Mouse (Mus musculus) stomach, embryonic 15.5 days (tissue): ENCODE measurements around the gene Ampd2. TPM values are rescaled to one million over a fixed set of nuclear protein-coding genes. Genes with fewer than 3 reads are reported as not detected.

Source experiments
- ATAC-seq: fragments of 200-750 bp; cut with Nextera tagmentation; 2 replicates; pipeline ENCODE4 v1.8.0; 2017; ENCODE audit warnings: low read depth, moderate number of reproducible peaks, moderate TSS enrichment; ENCODE audit not compliant: insufficient read depth, low FRiP score
- H3K27ac ChIP-seq: fragments of 300-500 bp; sonication (generic); 2 replicates; pipeline ENCODE4 v1.5.1; 2015; ENCODE audit warnings: mild to moderate bottlenecking, inconsistent platforms
- H3K27me3 ChIP-seq: fragments of 300-500 bp; sonication (generic); replicated peaks from 2 replicates; pipeline ENCODE4 v1.6.1; 2015; ENCODE audit warnings: inconsistent platforms
- H3K36me3 ChIP-seq: fragments of 300-500 bp; sonication (generic); 2 replicates; pipeline ENCODE4 v1.6.1; 2015; ENCODE audit warnings: inconsistent platforms
- H3K4me1 ChIP-seq: fragments of 300-500 bp; sonication (generic); 2 replicates; pipeline ENCODE4 v1.6.1; 2015; ENCODE audit warnings: inconsistent platforms
- H3K4me2 ChIP-seq: fragments of 300-500 bp; sonication (generic); 2 replicates; pipeline ENCODE4 v1.6.1; 2015; ENCODE audit warnings: mild to moderate bottlenecking, inconsistent platforms
- H3K4me3 ChIP-seq: fragments of 300-500 bp; sonication (generic); replicated peaks from 2 replicates; pipeline ENCODE4 v1.5.1; 2015; ENCODE audit warnings: inconsistent platforms
- H3K9ac ChIP-seq: fragments of 300-500 bp; sonication (generic); 2 replicates; pipeline ENCODE4 v1.6.1; 2015; ENCODE audit warnings: inconsistent platforms
- H3K9me3 ChIP-seq: fragments of 300-500 bp; sonication (generic); 2 replicates; pipeline ENCODE4 v1.6.1; 2016; ENCODE audit warnings: inconsistent platforms
- WGBS: fragments of 180-500 bp; shearing (Covaris S2); methylation state at CpG from one replicate; pipeline ENCODE4 v1.1.7; 2015; 5-methylcytosine and 5-hydroxymethylcytosine counted together
- polyA plus RNA-seq: library from polyadenylated mRNA; unstranded; fragments of >200 nt; fragmentation: Nextera tagmentation; extraction: Ambion mirVana; gene quantifications from 2 replicates; pipeline ENCODE4 v1.2.1, GENCODE M21; 2015

Ampd2 gene
- polyA plus RNA-seq, 1 experiment from 2014 or later: 49.0 TPM

DNA sequence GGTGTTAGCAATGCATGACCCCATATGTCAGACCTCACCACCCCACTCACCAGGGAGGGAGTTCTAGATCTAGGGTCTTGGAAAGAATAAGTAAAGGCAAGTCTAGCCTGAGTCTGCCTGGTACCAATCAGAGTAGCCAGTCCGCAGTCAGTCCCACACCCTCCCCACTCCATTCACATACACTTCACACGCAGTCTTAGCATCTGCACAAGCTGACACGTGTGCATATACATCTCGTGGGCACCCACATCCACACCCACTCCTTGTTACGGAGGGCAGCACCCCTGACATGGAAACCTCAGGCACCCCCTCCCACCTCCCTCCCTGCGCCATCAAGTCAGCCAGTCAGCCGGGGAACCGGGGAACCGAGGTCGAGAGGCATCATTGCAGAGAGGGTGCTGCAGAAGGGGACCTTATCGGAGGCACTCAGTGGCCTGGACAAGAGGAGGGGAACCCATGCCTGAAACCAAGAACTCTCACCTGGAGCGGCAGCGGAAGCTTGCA lies 1.6 kb downstream of the Ampd2 start:
- H3K4me3 ChIP-seq: peak overlapping the region; percentile 60
- no peaks in the 10 kb centered on the region for H3K9me3 ChIP-seq
- peaks cover 43% of the 10 kb centered on the region for H3K4me1 ChIP-seq
- H3K9ac ChIP-seq: peak overlapping the region; percentile 40; the same call in 1 of the 2 replicates
- peak overlapping the region; percentile 96 for H3K27ac ChIP-seq
- H3K36me3 ChIP-seq: peaks cover 5% of the 10 kb centered on the region; the same call in 1 of the 2 replicates
- H3K27me3 ChIP-seq: no peaks in the 10 kb centered on the region
- peak overlapping the region; percentile 95 for H3K4me2 ChIP-seq
- ATAC-seq: peak; percentile 3; the same call in 1 of the 2 replicates
- WGBS: 8% methylated on average over 13 of the region's 13 CpGs

DNA sequence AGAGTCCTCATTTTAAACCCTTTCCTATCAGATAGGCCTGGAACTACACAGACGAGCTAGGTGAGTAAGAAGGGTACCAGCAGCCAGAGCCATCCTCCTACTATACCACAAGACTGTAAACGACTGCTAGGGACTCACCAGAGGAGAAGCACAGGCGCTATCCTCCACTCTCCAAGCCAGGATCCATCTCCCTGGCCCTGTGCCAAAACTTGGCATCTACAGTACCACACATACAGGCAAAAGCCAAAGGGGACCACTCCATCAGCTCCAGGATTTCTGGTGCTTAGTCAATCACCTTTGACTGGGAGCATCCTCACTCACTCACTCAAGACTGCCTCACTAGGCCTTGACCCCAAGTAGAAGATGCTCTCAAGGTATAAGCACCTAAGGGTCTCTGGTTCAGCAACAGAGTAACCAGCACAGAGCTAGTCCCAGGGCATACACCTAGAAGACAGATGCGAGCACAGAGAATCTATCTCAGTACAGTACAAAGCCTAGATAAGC lies 2.5 kb downstream of the Ampd2 start:
- WGBS: 66% methylated on average over 4 of the region's 4 CpGs
- peak overlapping the region; percentile 95 for H3K4me2 ChIP-seq
- H3K9ac ChIP-seq: no peak overlapping the region

GRCm38 (mm10) chr3:108083161-108083560 lies 3.3 kb downstream of the Ampd2 start:
- Histone ChIP-seq H3K4me3 (no peak overlapping the region), H3K9me3 (no peaks in the 10 kb centered on the region), H3K4me1 (peaks cover 33% of the 10 kb centered on the region), H3K4me2 (no peak overlapping the region), H3K9ac (no peak overlapping the region), H3K27me3 (no peaks in the 10 kb centered on the region), H3K27ac (no peak overlapping the region), H3K36me3 (peaks cover 19% of the 10 kb centered on the region; the same call in 1 of the 2 replicates)
- no peak for ATAC-seq
- WGBS: 46% methylated on average over 2 of the region's 2 CpGs

More for the DNA sequence above, 2.5 kb downstream of the Ampd2 start:
- no peaks in the 10 kb centered on the region for H3K27me3 ChIP-seq
- no peak overlapping the region for H3K27ac ChIP-seq
- peak overlapping the region; percentile 60; the same call in 1 of the 2 replicates for H3K4me3 ChIP-seq
- H3K36me3 ChIP-seq: peaks cover 13% of the 10 kb centered on the region; the same call in 1 of the 2 replicates
- peaks cover 38% of the 10 kb centered on the region for H3K4me1 ChIP-seq
- H3K9me3 ChIP-seq: no peaks in the 10 kb centered on the region
- no peak for ATAC-seq

DNA sequence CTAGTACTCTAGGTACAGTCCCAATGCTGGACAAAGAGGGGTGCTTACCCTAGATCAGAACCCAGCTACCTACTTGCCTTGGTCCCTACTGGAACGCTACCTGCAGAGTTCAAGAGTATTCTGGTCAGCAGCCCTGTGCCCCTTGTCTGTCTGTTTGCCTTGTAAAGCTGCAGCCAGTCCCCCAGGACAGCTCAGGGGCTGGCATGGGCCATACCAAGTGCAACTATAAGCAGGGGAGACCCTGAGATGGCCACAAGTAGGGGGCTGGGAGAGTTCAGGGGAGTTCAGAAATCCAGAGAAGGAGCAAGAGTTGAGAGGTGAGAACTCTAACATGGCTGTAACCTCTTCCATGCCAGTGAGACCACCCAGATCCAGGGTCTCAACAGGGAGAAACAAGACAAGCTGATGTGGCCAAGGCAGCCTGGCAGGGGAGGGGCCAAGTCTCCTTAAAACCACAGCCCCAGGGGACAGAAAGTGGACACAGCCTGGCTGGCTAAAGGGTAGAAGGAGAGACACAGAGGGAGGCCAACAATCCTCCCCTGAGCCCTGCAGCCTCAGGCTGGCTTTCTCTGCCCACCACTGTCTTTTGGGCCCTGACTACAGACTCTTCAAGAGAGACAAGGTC lies 4.1 kb downstream of the Ampd2 start:
- no peak overlapping the region for H3K4me3 ChIP-seq
- 76% methylated on average over 1 of the region's 1 CpGs for WGBS
- H3K9ac ChIP-seq: no peak overlapping the region
- H3K36me3 ChIP-seq: peaks cover 23% of the 10 kb centered on the region; the same call in 1 of the 2 replicates
- no peaks in the 10 kb centered on the region for H3K9me3 ChIP-seq
- H3K4me1 ChIP-seq: peaks cover 33% of the 10 kb centered on the region
- H3K4me2 ChIP-seq: 0 out of 2 replicates have a peak overlapping the region, but pooled peaks have one; percentile 4
- ATAC-seq: no peak
- no peaks in the 10 kb centered on the region for H3K27me3 ChIP-seq
- no peak overlapping the region; the same call in 1 of the 2 replicates for H3K27ac ChIP-seq

GRCm38 (mm10) chr3:108081681-108082080 lies 4.8 kb downstream of the Ampd2 start:
- no peak for ATAC-seq
- WGBS: 59% methylated on average over 4 of the region's 4 CpGs
- Histone ChIP-seq H3K27me3 (no peaks in the 10 kb centered on the region), H3K4me3 (no peak overlapping the region), H3K27ac (peak overlapping the region; percentile 8), H3K9me3 (no peaks in the 10 kb centered on the region), H3K36me3 (peaks cover 30% of the 10 kb centered on the region), H3K4me1 (peaks cover 33% of the 10 kb centered on the region), H3K4me2 (0 out of 2 replicates have a peak overlapping the region, but pooled peaks have one; percentile 4), H3K9ac (no peak overlapping the region)

GRCm38 (mm10) chr3:108076836-108077235 lies 9.6 kb downstream of the Ampd2 start:
- Histone ChIP-seq H3K9ac (no peak overlapping the region), H3K27me3 (no peaks in the 10 kb centered on the region), H3K4me2 (no peak overlapping the region), H3K4me3 (no peak overlapping the region), H3K27ac (no peak overlapping the region), H3K9me3 (no peaks in the 10 kb centered on the region), H3K4me1 (peaks cover 4% of the 10 kb centered on the region; the same call in 1 of the 2 replicates), H3K36me3 (peaks cover 56% of the 10 kb centered on the region)
- WGBS: 91% methylated on average over 9 of the region's 9 CpGs
- ATAC-seq: no peak

DNA sequence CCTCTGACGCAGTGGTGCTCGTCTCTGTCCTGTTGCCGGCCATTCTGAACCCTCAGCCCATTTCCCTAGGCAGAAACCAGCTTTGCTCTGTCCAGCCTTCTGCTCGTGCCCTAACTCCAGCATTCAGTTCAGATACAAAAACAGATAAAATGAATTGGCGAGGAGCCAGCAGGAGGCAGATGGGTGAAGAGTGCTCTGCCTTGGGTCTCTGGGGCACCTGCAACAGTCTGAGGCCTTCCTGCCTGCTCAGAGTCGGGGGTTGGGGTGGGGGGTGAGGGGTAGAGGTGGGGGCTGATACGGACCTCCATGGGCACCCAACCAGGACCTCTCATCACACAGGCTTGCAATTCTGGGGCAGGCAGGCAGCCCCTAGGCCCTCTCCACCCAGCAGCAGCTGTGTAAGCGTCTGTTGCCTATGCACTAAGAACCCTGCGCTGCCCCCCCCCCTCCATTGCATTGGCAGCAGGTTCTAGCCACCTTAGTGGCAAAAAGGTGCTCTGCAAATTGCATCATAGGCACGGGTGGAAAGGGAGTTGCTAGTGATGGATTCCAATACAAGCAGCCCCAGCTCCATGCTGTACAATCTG lies 13.4 kb downstream of the Ampd2 start:
- Histone ChIP-seq H3K9me3 (no peaks in the 10 kb centered on the region), H3K27me3 (no peaks in the 10 kb centered on the region), H3K4me1 (peaks cover 8% of the 10 kb centered on the region; the same call in 1 of the 2 replicates), H3K36me3 (peaks cover 37% of the 10 kb centered on the region), H3K4me3 (no peak overlapping the region), H3K9ac (no peak overlapping the region), H3K4me2 (no peak overlapping the region), H3K27ac (no peak overlapping the region)
- no peak for ATAC-seq
- WGBS: 71% methylated on average over 10 of the region's 10 CpGs

DNA sequence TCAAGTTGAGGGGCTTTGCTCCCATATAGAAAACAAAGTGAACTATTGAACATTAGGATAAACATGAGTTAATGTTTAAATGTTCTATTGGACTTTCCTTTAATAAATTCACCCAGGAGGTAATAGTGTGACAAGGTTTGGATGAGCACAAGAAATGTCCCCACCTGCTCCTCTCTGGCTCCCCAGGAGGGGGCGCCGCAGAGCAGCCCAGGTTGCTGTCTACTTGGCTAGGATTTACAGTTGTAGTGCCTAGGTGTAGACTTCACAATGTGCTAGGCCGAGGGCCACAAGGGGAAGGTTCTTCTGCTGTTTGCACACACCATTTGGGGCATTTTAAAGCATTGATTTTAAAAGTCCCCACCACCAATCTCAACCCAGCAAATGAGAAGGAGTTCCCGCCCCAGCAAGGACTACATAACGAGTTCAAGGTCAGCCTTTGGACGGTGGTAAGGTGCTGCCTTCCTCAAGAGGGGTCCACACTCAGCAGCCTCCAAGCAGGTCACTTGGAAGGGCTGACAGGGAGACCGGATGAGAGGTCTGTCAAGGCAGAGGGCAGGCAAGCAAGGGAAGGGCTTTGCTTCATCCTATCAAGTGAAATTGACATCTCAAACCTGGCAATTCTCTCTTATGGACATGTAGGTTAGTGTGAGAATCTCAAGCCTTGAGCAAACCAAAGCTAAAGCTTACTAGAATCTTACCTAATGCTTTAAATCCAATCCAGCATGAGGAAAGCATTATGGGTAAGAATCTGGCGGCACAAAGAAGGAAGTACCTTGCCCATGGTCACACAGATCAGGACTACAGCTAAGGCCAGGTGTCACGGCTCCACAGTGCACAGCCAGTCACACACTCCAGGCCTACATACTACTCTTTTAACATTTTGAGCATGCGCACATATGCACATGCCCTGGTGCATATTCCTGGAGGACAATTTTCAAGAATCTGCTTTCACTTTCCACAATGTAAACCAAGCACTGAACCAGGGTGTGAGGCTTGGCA lies 15.9 kb downstream of the Ampd2 start:
- no peak for ATAC-seq
- H3K9ac ChIP-seq: no peak overlapping the region
- H3K27ac ChIP-seq: no peak overlapping the region; the same call in 1 of the 2 replicates
- WGBS: 61% methylated on average over 10 of the region's 10 CpGs
- H3K27me3 ChIP-seq: no peaks in the 10 kb centered on the region
- H3K4me1 ChIP-seq: peaks cover 8% of the 10 kb centered on the region; the same call in 1 of the 2 replicates
- H3K36me3 ChIP-seq: peaks cover 16% of the 10 kb centered on the region
- no peak overlapping the region for H3K4me2 ChIP-seq
- no peaks in the 10 kb centered on the region for H3K9me3 ChIP-seq
- no peak overlapping the region for H3K4me3 ChIP-seq

DNA sequence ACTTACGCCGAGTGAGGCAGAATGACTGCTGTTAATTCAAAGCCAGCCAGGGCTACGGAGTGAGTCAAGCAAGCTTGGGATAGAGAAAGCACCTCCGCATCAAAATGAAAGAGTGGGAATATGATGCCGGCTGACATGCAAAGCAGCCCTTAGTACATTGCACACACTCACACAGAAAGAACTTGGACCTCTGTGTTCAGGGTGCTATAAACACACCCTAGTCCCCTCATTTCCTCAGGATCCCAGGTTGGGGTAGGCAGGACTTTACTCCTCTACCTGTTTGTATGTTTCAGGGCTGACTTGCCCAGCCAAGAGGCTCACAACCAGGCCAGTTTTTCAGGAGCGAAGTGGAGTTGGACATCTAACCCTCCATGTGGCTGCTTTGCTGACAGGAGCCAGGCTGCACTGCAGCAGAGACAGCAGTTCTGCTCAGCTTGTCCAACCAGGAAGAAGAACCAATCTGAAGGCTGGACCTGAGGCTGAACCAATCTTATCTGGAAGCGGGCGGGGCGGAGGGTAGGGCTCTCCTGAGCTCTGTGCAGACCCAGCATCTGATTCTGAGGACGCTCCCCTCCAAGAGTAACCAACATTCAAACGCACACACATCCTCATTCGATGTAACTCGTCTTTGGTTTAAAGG lies 17.1 kb downstream of the Ampd2 start:
- 55% methylated on average over 13 of the region's 13 CpGs for WGBS
- Histone ChIP-seq H3K4me1 (peaks cover 8% of the 10 kb centered on the region; the same call in 1 of the 2 replicates), H3K27me3 (no peaks in the 10 kb centered on the region), H3K9ac (no peak overlapping the region), H3K27ac (peak overlapping the region; percentile 54), H3K4me2 (peak overlapping the region; percentile 14; the same call in 1 of the 2 replicates), H3K9me3 (no peaks in the 10 kb centered on the region), H3K36me3 (peaks cover 4% of the 10 kb centered on the region), H3K4me3 (no peak overlapping the region)
- ATAC-seq: peak; percentile 62

- ATAC-seq: no peak
- H3K9ac ChIP-seq: no peak overlapping the region
- peak overlapping the region; percentile 54; the same call in 1 of the 2 replicates for H3K27ac ChIP-seq
- no peaks in the 10 kb centered on the region for H3K27me3 ChIP-seq
- H3K9me3 ChIP-seq: no peaks in the 10 kb centered on the region
- no peaks in the 10 kb centered on the region for H3K36me3 ChIP-seq
- H3K4me3 ChIP-seq: no peak overlapping the region
- no peak overlapping the region for H3K4me2 ChIP-seq
- WGBS: 20% methylated on average over 1 of the region's 1 CpGs
- H3K4me1 ChIP-seq: peaks cover 8% of the 10 kb centered on the region; the same call in 1 of the 2 replicates
Measured at GRCm38 (mm10) chr3:108068826-108069225, 17.6 kb downstream of the Ampd2 start.
